Mouse (Mus musculus): Measurements from ENCODE around the gene Treml1.

- TF ChIP-seq GATA1 (IDR thresholded peaks at IDR 0.05; ENCODE audit: borderline replicate concordance, low read length) (no peak), FLI1 (IDR thresholded peaks at IDR 0.05; ENCODE audit: low read length) (no peak)
Observed at GRCm38 (mm10) chr17:48366806-48367205, 7.1 kb downstream of the Treml1 start.
